Mouse (Mus musculus) gastrocnemius, postnatal 4 days (tissue): ENCODE measurements around the gene Dusp10. TPM values are rescaled to one million over a fixed set of nuclear protein-coding genes. Genes with fewer than 3 reads are reported as not detected.

Source experiments
- DNase-seq, 2 experiments: peaks; one replicate each; pipeline ENCODE4 v3.0.0; 2021 to 2022; ENCODE audit warnings: low spot score in 2 of 2, mixed read lengths in 2 of 2
- total RNA-seq, 2 experiments: library from RNA; stranded (reverse); gene quantifications; 2 replicates each; pipeline ENCODE4 v1.2.3; 2021

The Dusp10 gene
- total RNA-seq, 2 experiments from 2014 or later, result 30.4 to 35.9 TPM

DNA sequence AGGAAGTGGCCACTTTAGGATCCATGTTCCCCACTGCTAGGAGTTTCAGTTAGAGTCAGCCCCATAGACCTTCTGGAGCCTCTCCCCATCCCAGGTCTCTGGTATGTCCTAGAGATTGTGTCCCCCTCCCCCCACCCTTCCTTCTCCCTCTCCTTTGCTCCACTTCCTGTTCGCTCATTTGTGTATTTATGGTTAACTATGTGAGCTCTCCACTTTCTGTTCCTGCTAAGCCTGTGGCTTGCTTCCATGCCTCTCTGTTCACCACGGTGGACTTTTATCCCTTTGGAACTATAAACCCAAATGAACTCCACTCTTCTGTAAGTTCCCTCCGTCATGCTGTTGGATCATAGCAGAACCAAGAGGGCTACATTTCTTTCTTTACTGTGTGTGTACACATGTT lies 13.9 kb downstream of the Dusp10 start:
- no peak for DNase-seq

DNA sequence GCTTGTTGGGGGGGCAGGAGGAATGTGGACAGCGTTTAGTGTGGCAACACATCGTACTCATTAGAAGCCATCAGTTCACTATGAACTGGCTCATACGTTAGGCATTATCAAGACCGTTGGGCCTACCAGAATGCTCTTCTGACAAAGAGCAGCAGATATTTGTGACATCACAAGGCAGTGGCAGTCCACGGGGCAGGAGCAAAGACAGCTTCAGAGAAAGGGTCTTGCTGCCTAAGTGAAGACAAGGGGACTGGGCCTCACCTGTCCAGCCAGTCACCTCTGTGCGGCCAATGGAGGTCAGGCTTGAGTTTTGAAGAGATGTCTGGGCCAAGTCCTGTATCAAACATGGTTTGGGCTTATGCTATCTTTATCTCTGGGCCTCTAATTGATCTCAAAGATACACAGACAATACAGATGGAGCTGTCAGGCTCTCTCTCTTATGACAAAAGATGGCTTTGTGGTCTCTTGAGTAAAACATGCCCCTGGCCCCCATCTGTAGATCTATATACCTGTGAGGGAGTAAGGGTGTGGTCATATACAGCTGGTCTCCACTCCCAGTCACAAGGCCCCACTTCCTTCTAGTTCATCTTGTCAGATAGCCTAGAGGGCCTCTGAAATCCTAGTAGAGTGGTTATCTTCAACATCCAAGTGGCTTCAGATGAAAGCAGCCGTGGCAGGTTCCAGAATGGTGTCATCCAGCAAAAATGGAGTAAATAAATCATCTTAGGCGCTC lies 17.1 kb downstream of the Dusp10 start:
- DNase-seq, result no peak

DNA sequence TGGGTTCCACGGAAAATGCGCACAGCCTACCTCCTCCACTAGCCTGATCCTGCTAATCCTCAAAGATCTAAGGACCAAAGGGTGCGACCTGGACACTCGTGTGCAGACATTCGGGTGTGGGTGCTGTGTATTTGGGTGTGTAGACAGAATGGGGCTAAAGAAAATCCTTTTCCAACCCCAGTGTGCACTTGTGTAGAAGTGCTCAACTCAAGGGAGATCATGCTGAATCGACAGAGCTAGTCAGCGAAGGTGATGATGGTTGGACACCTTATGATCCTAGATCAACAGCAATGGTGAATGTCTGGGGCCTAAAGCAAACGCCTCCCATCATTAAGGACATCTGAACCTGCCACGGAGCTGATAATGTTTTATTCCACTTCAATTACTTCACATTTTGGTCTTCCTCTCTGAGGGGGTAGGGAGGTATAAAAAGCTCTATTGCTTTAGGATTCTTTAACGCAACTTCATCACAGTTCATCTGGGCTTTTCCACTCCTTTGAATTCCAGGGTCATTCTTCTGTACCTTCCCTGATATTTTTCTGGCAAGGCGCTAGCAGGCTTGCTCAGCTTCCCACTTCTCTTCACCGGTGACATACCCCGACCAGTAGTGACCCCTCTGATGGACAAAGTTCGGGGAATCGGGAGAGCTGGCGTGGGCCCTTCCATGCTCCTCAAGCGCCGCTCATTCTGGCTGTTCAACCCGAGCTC lies 19.7 kb downstream of the Dusp10 start:
- DNase-seq, result no peak

DNA sequence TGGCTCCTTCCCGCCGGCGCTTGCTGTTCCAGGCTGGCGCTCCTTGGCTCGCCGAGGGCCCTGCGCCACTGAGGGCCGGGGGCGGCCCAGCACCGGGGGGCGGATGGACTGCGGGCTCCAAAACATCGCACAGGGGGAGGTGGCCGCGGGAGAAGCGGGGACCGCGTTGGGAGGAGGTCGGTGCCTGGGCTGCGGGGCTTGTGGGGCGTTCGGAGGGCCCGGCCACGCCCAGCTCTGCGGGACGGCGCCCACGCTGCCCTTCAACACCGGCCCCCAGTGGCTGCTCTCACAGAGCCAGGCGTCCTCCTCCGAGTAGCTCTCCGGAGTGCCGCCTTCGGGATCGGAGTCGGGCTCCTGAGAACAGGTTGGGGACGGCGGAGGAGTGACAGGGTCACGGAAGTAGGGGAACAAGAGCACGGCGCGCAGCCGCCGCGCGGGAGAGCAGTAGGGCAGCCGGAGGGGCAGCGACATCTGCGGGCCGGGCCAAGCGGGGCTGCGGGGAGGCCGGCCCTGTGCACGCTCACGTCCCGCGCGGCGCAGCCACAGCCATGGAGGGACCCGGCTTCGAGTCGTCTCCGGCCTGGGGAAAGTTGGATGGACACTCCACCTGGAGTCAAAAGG lies 20.4 kb downstream of the Dusp10 start:
- DNase-seq, result peak; percentile 44 to 79

- DNase-seq, result peak; percentile 93 to 98
Measured at GRCm38 (mm10) chr1:184034011-184034557, 21.0 kb downstream of the Dusp10 start, which contains the start of gene 1700056E22Rik. 1700056E22Rik (minus strand) TSS chr1:184034301.

GRCm38 (mm10) chr1:184034741-184035181 lies 21.7 kb downstream of the Dusp10 start:
- DNase-seq, result peak in 1 of 2 experiments; percentile 38

DNA sequence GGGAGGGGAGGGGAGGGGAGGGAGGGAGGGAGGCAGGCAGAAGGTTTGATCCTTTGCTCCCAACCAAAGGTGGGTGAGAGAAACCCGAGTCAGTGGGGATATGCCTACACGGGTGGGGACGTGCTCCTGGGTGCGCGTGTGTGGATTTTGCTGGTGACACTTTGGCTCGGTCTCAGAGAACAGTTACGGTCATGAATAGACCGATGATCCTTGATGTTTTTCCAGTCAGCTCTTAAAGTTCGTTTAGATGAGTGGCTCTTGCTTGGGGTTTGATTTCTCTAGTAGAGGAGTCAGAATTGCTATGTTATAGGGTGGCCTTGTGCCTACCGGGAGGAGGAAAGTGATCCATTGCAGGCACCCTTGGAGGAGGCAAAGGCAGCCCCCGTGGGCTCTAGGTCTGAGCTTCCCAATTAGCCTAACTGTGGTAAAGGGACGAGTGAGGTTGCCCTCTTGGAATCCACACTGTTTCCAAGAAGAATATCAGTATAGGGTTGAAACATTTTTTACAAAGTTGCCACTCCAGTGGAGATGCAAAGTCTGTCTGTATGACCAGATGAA lies 22.3 kb downstream of the Dusp10 start:
- DNase-seq, result no peak

DNA sequence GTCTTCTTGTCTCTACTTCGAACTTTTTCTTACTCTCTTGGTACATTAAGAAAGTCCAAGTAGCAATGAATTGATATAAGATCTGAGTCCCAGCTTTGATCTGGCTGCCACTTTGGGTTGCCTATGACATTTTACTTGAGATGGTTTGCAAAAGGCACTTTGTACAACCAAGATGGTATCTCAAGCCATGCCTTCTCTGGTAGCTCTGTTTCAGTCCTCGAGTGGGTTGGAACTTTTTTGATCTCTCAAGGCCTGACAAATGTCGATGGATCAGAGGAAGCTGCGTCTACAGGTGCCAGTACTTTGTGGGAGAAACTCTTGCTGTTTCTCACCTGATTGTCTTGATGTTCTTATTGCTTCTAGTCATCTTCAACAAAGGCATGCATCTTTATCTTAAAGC lies 24.7 kb downstream of the Dusp10 start:
- DNase-seq, result no peak

DNA sequence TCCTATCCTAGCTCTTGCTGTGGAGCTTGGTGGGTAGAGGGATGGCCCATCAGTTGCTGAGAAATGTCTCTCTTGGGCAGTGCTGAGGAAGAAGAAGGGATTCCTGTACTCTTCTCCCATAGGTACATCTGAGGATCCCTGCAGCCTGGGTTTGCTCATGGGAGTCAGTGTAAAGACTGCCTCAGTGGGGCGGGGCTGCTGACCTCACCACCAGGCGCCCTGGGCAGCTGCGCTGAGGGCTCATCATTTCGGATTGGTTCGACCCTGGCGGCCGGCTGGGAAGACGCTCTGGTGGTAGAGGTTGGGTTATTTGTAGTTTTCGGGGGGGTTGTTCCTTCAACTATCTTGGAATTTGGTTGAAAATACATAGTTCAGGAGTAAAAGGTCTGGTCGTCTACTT lies 26.2 kb downstream of the Dusp10 start:
- DNase-seq, result no peak

DNA sequence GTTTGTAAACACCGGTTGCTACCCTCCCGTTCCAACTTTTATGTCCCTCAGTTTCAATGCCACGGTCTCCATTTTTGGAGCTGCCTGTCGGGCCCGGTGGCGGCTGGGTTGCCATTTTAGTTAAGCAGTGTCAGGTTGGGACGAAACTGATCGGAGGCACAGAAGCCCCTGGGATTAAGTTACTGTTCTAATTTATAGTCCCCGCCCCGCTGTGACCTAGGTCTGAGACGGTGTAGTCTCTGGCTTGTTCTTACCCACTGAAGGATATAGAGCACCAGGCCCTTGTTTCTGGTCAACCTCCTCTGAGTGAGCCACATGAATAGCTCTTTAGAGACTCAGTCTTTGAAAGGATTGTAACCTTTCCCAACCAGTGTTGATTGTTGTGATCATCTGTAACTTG lies 27.1 kb downstream of the Dusp10 start:
- no peak for DNase-seq

DNA sequence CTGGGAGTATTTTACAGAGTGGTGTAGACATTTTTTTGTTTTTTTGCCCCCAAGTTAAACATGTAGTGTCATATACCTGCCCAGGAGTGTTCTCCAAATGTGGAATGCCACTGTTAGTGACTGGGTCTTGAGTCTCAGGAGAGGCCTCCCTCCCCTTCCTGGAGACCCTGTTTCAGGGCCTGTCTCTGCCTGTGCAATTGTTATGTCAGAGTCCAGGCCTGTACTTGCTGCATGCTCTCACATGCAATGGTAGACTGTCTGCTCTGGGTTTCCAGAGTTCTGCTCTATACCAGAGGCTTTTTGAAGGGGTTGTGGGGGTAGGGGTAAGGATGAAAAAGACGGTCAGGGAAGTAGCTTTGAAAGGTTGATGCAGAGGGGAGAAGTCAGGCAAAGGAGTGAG lies 27.8 kb downstream of the Dusp10 start:
- DNase-seq, result no peak

DNA sequence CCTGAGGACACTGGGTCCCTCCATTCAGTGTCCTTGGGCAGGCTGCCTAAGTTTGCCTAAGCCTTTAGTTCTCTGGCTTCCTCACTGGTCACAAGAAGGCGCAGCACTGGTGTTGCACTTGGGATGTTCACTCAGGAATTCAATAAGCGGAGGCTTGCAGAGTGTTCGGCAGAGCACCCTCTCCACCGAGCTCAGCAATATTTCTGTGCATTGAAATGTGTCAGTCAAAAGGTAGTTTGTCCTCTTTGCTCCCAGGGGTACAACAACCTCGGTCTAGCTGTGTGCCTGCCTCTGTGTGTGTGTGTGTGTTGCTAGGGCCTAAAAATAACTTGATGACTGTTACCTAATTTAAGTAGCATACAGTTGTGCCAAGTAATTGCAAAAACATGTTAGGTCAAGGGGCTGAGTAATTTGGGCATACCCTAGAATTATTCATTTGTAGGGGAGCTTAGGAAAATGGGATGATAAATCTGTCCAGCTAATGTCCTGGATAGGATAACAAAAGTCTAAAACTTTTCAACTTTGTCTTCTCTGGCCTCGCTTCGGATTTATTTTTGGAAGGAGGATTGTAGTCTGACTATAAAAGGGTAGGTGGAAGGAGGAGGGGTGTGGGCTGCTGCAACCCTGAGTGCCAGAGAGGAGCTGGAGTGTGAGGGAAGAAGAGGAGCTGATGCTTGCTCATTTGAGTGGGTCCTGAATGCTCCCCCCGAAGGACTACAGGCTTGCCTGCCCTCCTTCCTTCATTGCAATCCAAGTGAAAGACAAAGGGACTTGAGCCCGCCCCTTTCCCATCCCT lies 28.9 kb downstream of the Dusp10 start:
- peak in 1 of 2 experiments; percentile 40 for DNase-seq

- DNase-seq, result no peak
Measured at GRCm38 (mm10) chr1:184042745-184043144, 29.6 kb downstream of the Dusp10 start.

GRCm38 (mm10) chr1:184043391-184043790 lies 30.3 kb downstream of the Dusp10 start:
- DNase-seq, result no peak

DNA sequence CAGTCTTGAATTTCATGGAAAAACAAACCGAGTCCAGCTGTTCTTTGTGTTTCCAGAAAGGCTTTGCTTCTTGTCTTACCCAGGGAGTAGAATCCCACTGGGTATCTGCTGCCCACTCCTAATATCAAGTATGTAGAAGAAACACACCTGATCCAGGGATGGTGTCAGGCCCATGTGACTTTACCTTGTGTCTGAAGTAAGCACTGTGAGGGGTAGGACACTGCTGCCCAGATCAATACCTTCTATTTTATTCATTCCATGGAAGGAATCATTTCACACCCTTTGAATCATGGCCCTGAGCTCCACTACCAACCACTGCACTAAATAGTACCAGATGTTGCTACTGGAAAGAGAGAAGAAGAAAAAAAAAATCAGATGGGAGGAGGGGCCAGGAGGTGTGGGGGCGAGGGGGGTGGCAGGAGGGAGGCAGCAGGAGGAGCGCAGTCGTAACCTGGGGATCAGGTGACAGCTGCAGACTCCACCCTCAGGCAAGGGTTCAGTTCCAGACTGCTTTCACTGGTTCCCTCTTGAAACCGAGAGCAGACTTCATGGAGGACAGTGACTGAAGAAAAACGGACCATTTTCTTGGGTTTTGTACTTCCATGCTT lies 33.1 kb downstream of the Dusp10 start:
- DNase-seq, result no peak

- no peak for DNase-seq
Measured at GRCm38 (mm10) chr1:184047818-184048217, 34.7 kb downstream of the Dusp10 start.

DNA sequence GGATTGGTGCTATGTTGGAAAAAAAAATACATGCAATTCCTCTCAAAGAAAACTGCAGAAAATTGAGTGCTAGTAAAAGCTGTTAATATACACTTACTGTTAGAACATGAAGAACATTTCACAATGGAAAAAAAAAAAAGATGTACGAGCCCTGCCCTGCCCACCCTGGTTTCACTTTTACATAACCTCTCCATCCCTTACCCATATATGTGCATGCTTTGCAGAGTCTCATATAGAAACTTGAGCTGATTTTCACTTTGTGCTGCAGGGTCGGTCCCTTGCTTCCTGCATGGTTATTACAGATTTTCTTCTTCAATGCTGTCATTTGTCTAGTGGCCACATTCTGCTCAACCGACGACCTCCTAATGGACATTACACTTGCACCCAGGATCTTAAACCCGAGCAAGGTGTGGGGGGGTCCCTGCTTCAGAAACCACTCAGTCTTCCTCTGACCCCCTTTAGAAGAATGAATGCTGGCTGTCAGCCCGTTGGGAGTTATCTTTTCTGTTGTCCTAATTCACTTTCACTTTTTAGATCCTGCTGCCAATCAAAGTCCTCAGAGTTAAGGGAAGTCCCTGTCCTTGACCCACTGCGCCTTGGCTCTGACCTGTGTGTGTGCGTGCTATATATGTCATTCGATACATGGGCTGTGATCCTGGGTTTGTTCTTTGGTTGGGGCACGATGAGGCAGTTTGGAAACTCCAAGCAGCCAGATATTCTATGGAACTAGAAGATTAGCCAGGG lies 35.7 kb downstream of the Dusp10 start:
- no peak for DNase-seq

DNA sequence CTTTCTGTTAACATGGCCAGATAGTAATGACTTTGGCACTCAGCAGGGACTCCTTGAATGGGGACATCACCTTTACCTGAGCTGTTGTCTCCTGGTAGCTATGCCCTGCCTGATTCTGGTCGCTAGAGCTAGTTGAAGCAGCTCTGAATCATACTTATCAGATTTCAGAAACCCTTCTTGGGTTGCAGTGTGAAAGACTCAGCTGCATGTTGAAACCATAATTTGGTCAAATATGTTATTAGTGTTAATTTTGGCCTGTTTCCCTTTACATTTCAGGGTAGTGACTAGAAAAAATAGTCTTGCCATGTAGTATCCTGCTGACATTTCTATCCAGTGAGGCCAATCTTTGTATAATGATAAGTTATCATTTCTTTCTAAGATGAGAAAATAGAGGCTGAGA lies 38.2 kb downstream of the Dusp10 start:
- no peak for DNase-seq

DNA sequence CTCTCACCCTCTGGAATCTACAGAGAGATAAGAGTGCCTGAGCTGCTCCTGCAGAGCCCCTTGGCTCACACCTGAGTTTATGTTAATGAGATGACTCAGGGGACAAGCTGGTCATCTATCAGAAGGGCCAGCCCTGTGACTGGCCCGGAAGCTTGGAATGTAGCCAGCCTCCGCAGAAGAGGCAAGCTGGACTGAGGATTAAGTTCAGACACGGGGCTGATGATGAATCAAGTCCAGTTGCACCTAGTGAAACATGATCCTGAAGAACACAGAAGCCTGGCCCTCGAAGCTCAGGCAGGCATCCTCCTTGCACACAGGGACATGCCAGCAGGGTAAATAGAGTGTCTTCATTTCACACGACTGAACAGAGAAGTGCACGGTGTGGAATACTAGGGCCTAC lies 38.7 kb downstream of the Dusp10 start:
- peak in 1 of 2 experiments; percentile 43 for DNase-seq

DNA sequence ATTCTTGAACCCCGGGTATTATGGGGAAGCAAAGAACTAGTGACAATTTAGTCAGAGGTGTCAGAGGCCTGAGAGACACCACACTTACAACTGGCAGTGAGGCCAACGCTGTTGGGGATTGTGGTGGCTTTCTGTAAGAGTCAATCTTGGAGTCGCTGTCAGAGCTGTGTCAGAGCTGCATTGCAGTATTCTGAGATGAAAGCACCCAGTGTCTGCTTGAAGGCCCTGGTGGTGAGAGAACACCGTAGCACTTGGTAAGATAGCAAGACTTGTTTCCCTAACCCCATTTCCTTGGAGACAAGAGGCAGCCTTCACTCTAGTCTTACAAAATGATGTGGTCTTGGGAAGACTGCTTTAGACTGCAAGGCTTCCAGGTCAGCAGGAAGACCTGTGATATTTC lies 39.2 kb downstream of the Dusp10 start:
- DNase-seq, result no peak
